Mouse (Mus musculus) megakaryocyte, adult 5-6 weeks (primary cell): ENCODE data around the gene Trappc3l. TPM values are rescaled to one million over a fixed set of nuclear protein-coding genes. Genes with fewer than 3 reads are reported as not detected.

Experiments
- ATAC-seq: 2 replicates; pipeline ENCODE4 v1.8.0; 2016; ENCODE audit warnings: mild to moderate bottlenecking, inconsistent platforms; ENCODE audit not compliant: poor library complexity, severe bottlenecking
- total RNA-seq, 2 experiments: library from RNA; stranded (forward) in 1 of 2; stranded (reverse) in 1 of 2; fragments of 153-499, 151-499 nt in 1 of 2; fragments of 221-1000, 200-1000 nt in 1 of 2; gene quantifications; 2 replicates each; pipeline versions ENCODE4 v1.2.3 to v1.2.4; 2015 to 2017

Gene Trappc3l
- total RNA-seq, 2 experiments from 2014 or later = not detected

DNA sequence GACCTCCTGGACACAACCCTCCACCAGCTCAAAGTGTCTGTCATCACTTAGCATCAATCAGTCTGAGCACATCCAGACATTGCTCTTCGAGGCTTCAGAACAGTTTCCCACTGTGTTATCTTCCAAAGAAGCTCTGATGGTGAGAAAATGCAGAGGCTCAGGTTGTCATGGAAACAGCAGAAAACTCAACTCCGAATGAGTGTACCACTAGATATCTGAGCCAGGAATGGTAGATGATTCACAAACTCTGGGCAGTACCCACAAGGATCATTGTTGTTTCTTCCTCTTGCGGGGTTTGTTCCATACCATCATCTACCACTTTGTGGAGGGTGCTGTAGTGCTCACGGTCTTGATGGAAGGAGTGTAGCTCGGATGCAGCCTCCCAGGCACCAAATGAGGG, 54.5 kb downstream of the Trappc3l start:
- no peak for ATAC-seq

DNA sequence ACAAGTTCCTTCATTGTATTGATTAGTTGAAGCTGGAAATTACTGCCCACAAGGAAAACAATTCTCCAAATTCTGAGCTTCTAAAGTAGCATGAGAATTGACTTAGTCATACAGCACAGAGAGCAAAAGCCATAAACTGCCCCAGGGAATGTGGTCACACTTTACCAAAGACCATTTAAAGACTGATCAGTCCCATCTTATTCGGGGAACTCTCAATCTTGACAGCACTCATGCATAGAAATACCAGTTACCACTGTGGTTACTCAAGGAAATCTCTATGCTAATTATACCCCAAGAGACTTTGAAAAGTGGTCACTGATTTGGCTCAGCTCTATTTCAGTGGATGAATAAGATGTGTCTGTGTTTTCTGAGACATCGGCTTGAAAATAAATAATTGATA, 57.8 kb downstream of the Trappc3l start:
- no peak for ATAC-seq

DNA sequence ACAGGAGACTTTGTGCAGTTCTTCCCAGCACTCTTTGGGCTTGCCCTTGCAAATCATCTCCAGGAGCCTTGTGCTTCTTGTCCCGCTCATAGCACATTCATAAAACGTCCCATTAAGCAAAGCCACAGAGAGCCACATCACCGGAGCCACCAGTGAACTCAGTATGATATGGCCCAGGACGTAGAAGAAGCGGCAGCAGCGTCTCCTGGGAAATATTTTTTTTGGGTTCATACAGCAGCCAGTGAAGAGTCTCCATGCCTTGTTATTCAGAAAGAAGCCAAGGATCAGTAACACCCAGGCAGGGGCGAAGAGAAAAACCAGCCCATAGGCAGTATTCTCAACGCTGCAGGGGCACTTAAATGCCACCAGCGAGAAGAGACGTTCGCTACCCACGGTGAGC, 58.6 kb downstream of the Trappc3l start:
- ATAC-seq = no peak

DNA sequence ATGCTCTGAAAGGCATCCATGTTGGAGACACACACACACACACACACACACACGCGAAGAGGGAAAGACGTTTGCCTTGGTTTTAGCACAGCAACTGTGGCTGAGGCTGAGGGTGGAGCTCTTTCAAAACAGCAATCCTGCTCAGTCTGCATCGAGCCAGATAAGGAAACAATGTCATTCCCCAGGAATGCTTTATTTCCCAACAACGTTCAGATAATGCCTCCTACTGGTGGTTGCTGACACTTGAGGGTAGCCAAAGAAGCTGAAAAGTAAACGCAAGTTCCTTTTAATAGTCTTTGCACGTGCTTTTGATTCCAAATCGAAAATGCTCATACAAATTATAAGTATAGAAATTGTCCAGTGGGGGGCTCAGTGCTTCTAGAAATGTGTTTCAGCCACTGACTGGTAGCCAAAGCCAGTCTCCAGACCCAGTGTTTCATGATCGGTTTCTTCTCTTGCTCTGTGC, 59.1 kb downstream of the Trappc3l start, which contains the start of gene Calhm5:
Gene Calhm5 (minus strand): TSS at position 102 of the 466 bp plus-strand sequence.
- peak; percentile 69 for ATAC-seq

DNA sequence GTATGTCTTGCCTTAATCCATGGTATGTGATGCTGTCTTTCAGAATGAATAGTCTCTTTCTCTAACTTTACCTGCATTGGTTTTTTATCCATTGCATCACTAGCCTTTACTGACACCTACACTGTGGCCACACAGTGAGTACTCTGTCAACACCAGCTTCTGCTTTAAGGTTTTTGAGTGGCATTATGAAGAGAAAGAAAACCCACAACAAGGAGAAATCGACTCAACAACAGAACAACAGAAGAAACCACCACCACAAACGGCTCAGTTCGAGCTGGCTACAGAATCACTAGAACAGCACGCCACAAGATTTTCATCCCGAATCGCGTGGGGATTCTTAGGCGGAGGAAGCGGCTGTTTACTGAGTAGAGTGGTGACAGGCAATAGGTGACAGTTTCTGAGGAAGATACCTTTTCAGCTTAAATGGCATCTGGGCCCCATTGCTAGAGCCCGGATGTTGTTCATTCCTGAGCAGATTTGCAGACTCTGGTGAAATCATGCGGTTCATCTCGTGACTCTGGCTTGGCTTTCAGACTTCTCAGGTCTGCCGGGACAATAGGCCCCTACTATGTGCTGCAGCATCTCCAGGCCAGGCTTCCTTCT, 73.6 kb downstream of the Trappc3l start:
- peak; percentile 63 for ATAC-seq

DNA sequence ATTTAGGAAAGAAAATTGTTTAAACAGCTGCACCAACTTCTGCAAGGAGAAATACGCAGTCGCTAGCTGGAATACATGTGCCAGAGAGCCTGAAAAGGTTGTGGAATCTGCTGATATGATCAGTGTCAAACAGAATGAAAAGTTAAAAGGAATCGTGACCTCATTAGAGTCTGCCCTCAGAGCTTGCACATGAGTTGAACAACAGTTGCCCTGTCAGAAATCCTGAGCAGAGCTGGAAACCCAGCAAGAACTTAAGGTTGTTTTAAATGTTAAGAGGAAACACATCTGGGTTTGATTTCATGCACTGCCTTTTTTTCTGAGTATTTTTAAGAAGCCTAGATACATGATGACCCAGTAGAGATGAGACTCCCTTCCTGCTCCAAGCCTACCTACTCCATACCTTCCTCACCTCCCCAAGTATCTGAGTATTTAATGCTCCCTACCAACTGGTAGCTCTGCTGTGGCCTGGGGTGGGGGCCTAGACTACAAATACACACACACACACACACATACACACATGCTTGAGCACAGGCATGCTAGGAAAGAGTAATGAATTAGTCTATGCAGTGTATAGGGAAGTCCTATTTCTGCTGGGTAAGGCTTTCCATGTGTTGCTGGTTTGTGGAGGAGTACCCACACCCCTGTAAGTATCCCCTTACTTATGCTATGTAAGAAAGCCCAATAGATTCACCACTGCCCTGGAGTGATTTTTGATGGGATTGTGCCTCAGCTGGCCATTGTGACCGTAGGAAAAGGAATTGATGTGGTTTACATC, 74.8 kb downstream of the Trappc3l start:
- no peak for ATAC-seq

DNA sequence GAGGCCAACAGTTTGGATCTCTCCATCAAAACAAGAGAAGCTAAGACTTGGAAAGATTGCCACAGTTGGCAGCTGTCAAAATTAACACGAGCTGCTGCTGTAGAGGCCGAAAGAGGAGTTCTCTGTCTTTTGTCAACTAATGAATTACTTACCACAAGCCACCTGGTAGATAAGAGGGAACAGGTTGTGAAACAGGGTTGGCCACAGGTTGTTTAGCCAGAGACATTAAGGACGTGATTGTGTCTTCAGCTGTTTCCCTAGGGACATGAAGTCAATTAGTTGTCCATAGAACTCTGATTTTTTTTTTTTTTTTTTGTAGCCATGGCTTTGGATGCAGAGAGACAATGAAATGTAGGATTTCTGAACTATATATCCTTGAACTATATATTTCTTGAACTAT, 79.7 kb downstream of the Trappc3l start:
- no peak for ATAC-seq

DNA sequence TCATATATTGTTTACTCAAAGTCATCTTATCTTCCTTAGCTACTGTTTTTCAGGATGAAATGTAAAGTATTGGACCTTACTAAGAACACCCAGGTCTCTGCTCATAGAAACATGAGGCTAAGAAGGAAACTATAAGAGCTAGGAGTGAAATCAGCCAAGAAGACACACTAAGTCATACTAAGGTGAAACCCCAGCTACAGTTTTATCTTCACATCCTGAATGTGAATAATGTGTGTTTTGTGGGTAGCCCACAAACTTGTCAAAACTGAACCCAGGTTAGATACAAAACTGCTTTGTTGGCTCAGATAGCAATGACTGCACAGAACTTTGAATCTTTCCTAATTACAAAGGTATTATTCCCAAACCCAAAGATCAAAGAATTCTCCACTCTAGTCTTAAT, 80.4 kb downstream of the Trappc3l start:
- ATAC-seq = peak; percentile 24; the same call in 1 of the 2 replicates

DNA sequence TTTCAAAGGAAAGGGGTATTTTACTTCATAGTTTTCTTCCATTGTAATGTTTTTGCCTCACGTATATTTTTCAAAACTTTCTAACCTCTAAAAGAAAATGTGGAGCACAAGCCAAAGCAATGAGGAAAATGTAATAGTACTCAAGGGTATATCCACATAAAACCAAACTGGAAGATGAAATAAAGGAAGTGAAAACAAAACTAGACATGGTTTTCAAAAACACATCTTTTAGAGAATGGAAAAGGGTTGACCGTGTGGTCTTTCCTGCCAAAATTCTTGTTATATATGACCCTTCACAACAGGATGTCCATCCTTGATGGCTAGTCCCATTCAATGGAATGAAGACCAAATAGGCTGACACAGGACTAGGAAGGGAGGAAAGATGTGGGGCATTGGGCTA, 81.0 kb downstream of the Trappc3l start:
- ATAC-seq = peak; percentile 54

DNA sequence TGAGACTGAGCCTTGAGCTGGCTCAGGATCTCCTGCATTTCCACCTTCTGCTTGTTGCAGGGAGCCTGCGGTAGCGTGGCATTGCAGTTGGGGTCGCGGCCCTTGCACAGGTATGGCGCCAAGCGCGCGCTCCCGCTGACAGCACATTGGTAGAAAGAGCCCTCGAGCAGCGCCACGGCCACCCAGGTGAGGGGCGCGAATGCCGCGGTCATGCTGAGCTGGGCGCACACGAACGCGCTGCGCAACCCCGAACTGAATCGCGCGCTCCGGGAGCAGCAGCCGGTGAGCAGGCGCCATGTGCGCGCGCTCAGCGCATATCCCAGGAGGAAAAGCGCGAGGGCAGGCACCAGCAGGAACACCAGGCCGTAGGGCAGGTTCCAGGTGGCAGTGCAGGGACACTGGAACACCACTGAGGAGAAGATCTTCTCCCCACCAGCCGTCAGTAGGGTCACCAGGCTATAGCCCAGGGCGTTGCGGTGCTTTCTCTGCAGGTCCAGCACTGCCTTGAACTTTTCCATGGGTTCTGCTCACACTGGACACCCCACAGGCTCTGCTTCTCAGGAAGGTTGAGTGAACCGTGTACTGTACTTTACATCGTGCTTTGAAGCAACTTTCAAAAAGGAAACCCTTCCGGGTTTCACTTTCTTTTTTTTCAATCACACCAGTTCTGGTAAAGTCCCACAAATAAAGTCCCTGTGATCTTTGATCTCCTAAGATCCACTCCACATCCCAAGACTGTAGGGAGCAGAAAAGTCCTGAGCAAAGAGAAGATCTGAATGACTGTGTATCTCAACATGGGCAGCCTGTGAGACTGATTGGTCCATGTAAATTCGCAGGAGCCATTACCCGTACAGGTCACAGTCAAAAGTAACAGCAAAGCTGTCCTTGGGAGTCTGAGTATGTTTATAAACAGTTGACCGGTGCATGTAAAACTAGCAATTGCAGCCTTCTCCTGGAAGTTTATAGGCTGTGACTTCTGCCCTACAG, 90.3 kb downstream of the Trappc3l start, which contains the start of gene Calhm6:
Gene Calhm6 (minus strand): TSS at position 593 of the 987 bp plus-strand sequence.
- peak; percentile 53 for ATAC-seq

DNA sequence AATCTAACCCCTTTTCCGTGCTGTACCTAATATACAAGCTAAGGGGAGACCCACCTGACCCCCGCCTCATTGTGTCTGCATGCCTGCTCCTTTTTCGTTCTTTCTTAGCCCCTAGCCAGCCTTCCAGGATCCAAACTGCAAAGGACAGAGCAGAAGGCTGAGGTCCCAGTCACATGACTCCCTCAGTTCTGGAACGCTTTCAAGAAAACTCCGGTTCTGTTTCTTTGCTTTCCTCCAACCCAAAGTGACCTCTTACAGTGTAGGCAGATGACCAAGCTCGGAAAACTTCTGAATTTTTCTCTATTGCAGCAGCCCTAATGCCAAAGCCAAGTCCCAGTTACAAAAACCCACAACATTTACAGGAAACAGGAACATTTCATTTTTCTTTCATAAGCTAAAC, 91.0 kb downstream of the Trappc3l start:
- ATAC-seq = 0 out of 2 replicates have a peak, but pooled peaks have one; percentile 7

DNA sequence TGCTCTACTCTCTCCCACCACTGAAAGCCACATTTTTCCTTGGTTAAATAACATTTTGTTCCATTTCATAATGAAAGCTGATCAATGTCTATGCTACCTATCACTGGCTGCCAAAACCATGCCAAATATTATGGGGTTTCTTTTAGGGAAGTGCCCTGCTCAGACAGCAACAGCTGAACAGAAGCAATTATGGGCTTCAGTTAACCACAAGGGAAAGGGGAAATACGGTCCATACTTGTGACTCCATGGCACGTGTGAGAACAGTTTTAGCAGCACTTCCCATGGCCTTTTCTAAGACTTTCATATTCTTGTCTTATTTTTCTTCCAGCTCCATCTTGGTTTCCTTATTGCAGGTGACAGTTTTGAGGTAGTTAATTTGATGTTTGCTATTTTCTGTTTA, 94.0 kb downstream of the Trappc3l start:
- ATAC-seq = peak; percentile 79

DNA sequence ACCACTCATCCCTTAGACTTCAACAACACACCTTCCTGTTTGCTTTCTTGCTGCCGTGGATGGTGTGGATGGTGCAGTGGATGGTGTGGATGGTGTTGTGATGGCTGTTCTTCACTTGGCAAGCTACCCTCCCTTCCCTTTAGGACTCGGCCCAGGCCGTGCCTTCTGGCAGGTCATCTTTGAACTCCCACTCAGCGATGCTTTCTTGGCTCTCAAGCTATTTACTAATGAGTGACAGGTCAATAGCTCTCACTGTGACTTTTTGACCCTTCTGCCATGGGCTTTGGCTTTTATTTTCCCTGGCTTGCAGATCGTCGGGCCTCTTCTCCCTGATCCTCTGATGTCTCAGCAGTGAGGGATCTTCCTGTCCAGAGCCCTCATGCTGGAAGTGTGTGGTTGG, 99.0 kb downstream of the Trappc3l start:
- ATAC-seq = no peak

DNA sequence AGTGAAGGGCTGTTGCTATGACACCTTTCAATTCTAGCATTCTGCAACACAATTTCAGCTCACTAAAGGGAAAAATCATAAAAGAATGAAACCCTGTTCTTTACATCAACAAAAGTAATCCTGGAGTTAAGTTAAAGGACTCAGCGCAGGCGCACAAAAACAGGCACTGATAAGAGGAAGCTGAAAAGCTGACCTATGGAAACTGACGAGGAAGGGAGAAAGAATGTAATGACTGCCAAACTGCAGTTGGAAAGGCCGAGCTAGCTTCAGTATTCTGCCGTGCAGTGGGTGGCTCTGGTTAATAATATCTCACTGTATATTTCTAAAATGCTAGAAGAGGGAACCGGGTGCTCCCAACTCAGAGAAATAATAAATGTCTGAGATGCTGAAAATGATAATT, 100.6 kb downstream of the Trappc3l start:
- ATAC-seq = peak; percentile 56; the same call in 1 of the 2 replicates

DNA sequence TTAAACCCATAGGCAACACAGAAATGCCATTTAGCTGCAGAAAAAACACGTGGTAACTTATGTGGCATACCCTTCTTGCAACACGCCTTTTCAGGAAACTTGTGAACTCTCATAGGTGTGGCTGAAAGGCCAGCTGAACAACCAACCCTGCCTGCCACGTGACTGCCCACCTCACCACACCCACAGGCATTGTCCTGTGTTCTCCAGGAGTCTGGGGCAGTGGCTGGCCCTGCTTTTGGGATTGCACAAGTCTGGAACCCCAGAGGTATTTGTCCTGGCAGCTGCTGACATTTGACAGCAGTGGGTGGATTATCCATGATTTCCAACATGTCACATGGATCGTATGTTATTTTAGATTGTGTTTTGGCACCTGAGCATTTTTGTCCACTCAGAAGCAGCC, 102.4 kb downstream of the Trappc3l start:
- 0 out of 2 replicates have a peak, but pooled peaks have one; percentile 15 for ATAC-seq

DNA sequence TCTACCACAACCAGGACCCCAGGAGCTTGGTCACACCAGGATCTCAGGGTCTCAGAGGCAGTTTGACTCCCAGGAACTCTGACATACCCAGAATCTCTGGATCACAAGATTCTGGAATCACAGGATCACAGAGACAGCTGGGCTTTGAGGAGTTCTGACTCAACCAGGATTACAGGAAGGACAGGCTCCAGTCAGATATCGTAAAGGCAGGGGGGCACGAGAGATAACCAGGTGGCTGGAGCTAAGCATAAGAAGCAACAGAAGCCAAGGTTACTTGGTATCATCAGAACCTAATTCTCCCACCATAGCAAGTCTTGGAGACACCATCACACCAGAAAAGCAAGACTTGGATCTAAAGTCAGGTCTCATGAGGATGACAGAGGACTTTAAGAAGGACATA, 104.3 kb downstream of the Trappc3l start:
- ATAC-seq = no peak

DNA sequence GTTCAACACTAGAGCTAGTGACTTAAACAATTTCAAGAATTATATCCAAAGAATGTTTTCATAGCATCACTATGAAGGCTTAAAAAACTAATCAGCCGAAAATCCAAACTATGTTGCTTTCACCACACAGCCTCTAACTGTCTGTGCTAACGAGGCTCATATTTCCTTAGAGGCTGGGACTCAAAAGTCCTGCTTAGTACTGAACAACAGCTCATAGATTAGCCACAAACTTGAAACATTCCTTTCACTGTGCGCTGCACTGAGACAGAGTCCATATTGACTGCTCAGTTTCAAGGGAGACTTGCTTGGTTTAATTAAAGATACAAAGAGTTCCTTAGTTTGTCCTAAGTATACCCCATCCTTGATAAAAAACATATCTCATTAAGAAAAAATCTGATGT, 112.4 kb downstream of the Trappc3l start:
- ATAC-seq = no peak

DNA sequence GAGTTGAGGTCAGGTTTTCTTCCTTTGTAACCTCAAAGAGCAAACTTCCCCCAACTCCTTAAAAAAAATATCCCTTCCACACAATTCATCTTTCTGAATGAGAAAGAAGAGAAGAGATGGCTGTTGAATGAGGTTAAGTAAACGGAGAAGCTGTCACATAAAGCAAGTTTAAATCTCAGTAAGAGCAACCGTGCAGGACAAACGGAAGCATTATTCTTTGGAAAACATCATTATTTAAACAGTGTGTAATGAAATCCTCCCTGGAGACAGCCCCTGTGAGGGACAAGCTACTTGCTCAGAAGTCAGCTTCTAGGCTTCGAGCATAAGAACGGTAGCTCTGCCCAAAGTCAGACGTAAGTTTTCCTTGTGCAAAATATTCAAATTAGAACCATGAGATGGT, 113.1 kb downstream of the Trappc3l start:
- ATAC-seq = no peak

DNA sequence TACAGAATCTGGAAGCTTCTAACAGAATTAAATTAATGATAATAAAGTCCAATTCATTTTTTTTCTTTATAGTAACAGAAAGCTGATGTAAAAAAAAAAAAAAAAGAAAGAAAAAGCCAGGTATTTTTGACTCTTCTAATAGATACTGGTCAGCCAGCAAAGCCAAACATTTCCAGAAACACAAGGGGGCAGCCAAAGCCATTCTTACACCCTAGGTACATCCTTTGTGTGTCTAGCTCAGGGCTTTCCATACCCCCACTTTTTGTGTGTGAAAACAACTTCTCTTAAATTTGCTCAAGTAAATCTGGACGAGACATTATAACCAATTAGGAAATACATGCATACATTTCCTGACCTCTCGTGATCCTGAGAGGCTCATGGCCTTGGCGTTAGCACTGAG, 114.4 kb downstream of the Trappc3l start:
- no peak for ATAC-seq

DNA sequence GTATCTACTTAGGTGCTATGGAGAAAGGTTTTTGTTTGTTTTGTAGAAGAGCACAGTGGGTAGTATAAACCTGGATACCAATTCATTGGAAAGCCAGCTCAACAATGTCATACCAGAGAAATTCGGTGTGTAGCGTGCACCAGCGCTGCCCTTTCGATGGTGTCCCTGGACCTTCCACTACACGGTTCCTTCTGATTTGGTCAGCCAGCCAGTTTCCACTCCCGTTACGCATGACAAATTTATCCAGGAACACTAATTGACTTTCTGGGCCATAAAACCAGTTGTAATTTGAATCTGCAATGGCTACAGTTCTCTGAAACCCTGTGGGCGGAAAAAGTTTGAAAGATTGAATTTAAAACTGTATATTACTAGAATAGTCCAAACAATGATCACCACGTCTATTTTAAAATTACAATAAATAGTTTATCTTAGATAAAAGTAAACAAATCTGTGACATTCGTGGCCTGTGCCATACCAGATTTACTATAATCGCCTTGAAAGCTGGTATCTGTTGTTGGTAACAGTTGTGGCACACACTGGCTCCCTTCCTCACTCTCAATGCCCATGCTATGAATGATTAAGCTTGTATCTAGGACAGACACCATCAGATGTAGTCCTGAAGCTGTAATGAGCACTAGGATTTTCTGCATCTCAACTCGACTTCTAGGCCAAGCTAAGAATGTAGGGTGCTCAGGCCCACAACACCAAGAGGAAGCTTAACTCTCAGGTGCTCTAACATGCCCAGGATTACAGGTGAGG, 118.6 kb downstream of the Trappc3l start:
- ATAC-seq = no peak
